In genomic region chr10:117628363-117629168, GRCm38 (mm10) we compare ENCODE assay signal across 8 mouse cellular contexts. TPM values are rescaled to one million over a fixed set of nuclear protein-coding genes. Genes with fewer than 3 reads are reported as not detected.
DNase-seq lines count a peak whose midpoint lies in the region; ATAC-seq and TF ChIP-seq lines count a peak whose summit lies in the region.

No protein-coding gene starts in this region.

- no peak overlapping the region for H3K27ac ChIP-seq in heart, embryonic 16.5 days (ENCODE audit: low read length)
- H3K27ac ChIP-seq in bone marrow, adult 2 months (ENCODE audit: control insufficient read depth, insufficient read depth, low read depth, low read length, poor library complexity) = peak overlapping the region; percentile 35
- H3K27ac ChIP-seq in hindbrain, embryonic 11.5 days (ENCODE audit: low read depth, low read length) = no peak overlapping the region
- H3K27ac ChIP-seq in midbrain, embryonic 12.5 days (replicated peaks) = no peak overlapping the region

- H3K4me3 ChIP-seq in heart, embryonic 16.5 days (ENCODE audit: low read length) = peak overlapping the region; percentile 71
- peak overlapping the region; percentile 51 for H3K4me3 ChIP-seq in bone marrow, adult 2 months (replicated peaks; ENCODE audit: control insufficient read depth, low read depth, low read length)
- peak overlapping the region; percentile 56 for H3K4me3 ChIP-seq in hindbrain, embryonic 11.5 days (ENCODE audit: low read depth, low read length)
- peak overlapping the region; percentile 57 for H3K4me3 ChIP-seq in midbrain, embryonic 12.5 days

- H3K9me3 ChIP-seq in heart, embryonic 16.5 days (replicated peaks; ENCODE audit: control insufficient read depth, low read length) = no peaks in the 10 kb centered on the region
- H3K9me3 ChIP-seq in hindbrain, embryonic 11.5 days (ENCODE audit: control insufficient read depth, low read length) = no peaks in the 10 kb centered on the region
- no peaks in the 10 kb centered on the region for H3K9me3 ChIP-seq in midbrain, embryonic 12.5 days

- TF ChIP-seq POLR2A in bone marrow, adult 2 months (IDR thresholded peaks at IDR 0.05; ENCODE audit: borderline replicate concordance, control insufficient read depth, low read depth, low read length) = no peak

- peak; percentile 54 for ATAC-seq in heart, embryonic 16.5 days (replicated peaks; ENCODE audit: extremely low read depth, insufficient read depth, low FRiP score)
- peak; percentile 18; the same call in 1 of the 2 replicates for ATAC-seq in hindbrain, embryonic 11.5 days (ENCODE audit: low FRiP score)
- 0 out of 2 replicates have a peak, but pooled peaks have one; percentile 8 for ATAC-seq in midbrain, embryonic 12.5 days (ENCODE audit: low FRiP score, low read depth)

- no peak for DNase-seq in heart, adult 11 months
- no peak for DNase-seq in hindbrain, embryonic 11.5 days (ENCODE audit: low spot score)
- DNase-seq in thymus, adult 18-20 months = no peak
- DNase-seq in B cell, adult 2 months = no peak
- DNase-seq in adrenal gland, adult 8-10 months = no peak

- 2% methylated on average over 25 of the region's 25 CpGs for WGBS in heart, embryonic 16.5 days
- 4% methylated on average over 25 of the region's 25 CpGs for WGBS in bone marrow, adult 2 months
- WGBS in hindbrain, embryonic 11.5 days = 2% methylated on average over 25 of the region's 25 CpGs
- 1% methylated on average over 25 of the region's 25 CpGs for WGBS in midbrain, embryonic 12.5 days

- H3K27me3 ChIP-seq in heart, embryonic 16.5 days (ENCODE audit: control insufficient read depth, insufficient read depth, low read length) = peaks cover 41% of the 10 kb centered on the region
- H3K27me3 ChIP-seq in hindbrain, embryonic 11.5 days (ENCODE audit: control insufficient read depth, insufficient read depth, low read length) = peaks cover 43% of the 10 kb centered on the region
- peaks cover 60% of the 10 kb centered on the region for H3K27me3 ChIP-seq in midbrain, embryonic 12.5 days

- peak overlapping the region; percentile 67 for H3K9ac ChIP-seq in heart, embryonic 16.5 days (ENCODE audit: low read length)
- H3K9ac ChIP-seq in hindbrain, embryonic 11.5 days (ENCODE audit: low read depth, low read length) = 0 out of 2 replicates have a peak overlapping the region, but pooled peaks have one; percentile 37
- peak overlapping the region; percentile 43; the same call in 1 of the 2 replicates for H3K9ac ChIP-seq in midbrain, embryonic 12.5 days (replicated peaks)

- TF ChIP-seq CTCF in bone marrow, adult 2 months (IDR thresholded peaks at IDR 0.05; ENCODE audit: control insufficient read depth, insufficient read depth, low read length) = no peak

- H3K36me3 ChIP-seq in heart, embryonic 16.5 days (ENCODE audit: control insufficient read depth, insufficient read depth) = no peaks in the 10 kb centered on the region
- H3K36me3 ChIP-seq in hindbrain, embryonic 11.5 days (ENCODE audit: control insufficient read depth, insufficient read depth, low read length) = no peaks in the 10 kb centered on the region
- H3K36me3 ChIP-seq in midbrain, embryonic 12.5 days = no peaks in the 10 kb centered on the region

- H3K4me2 ChIP-seq in heart, embryonic 16.5 days (ENCODE audit: low read depth, low read length) = peak overlapping the region; percentile 97
- peak overlapping the region; percentile 89 for H3K4me2 ChIP-seq in hindbrain, embryonic 11.5 days (replicated peaks; ENCODE audit: low read depth, low read length)
- peak overlapping the region; percentile 80 for H3K4me2 ChIP-seq in midbrain, embryonic 12.5 days (replicated peaks)

- peaks cover 9% of the 10 kb centered on the region for H3K4me1 ChIP-seq in heart, embryonic 16.5 days (ENCODE audit: control insufficient read depth, insufficient read depth, low read length)
- H3K4me1 ChIP-seq in bone marrow, adult 2 months (ENCODE audit: control insufficient read depth, insufficient read depth, low read length) = no peaks in the 10 kb centered on the region; the same call in none of the 2 replicates
- peaks cover 7% of the 10 kb centered on the region; the same call in 1 of the 2 replicates for H3K4me1 ChIP-seq in hindbrain, embryonic 11.5 days (replicated peaks; ENCODE audit: control insufficient read depth, insufficient read depth, low read length)
- H3K4me1 ChIP-seq in midbrain, embryonic 12.5 days = peaks cover 13% of the 10 kb centered on the region

RNA-seq across cellular contexts. Expression of gene Cpm, which starts 0.7 kb away (rescaled TPM):
- 3.7 and 8.3 TPM in 2 replicates for polyA plus RNA-seq in heart, embryonic 16.5 days (2015; fragmentation: Nextera tagmentation; extraction: Ambion mirVana)
- polyA plus RNA-seq in bone marrow, adult 2 months (2011; ENCODE audit: insufficient read depth, insufficient read length, low replicate concordance, missing spikeins) = 2.6 and 11.6 TPM in 2 replicates
- polyA plus RNA-seq in hindbrain, embryonic 11.5 days (2014; fragmentation: Nextera tagmentation; extraction: Ambion mirVana) = 6.0 and 6.3 TPM in 2 replicates
- 3.7 and 4.2 TPM in 2 replicates for polyA plus RNA-seq in midbrain, embryonic 12.5 days (2016; fragmentation: Nextera tagmentation; extraction: Ambion mirVana)
- total RNA-seq in adrenal gland, adult 8-10 months (2022) = 10 to 100 TPM; 19.9 to 44.3 (median 31.5) TPM
